In genomic region chr15:85966032-85966431, GRCm38 (mm10) we compare ENCODE assay signal across 24 mouse cellular contexts.
"Had no signal": no experiment of that assay in that cellular context is flagged by ENCODE, and none has a peak within 500 bp of the region (broad histone marks: within the 10 kb centered on the region; RNA-seq: fewer than 3 reads in every experiment).

No protein-coding gene starts in this region.

- H3K9ac ChIP-seq: limb, embryonic 13.5 days; liver, embryonic 12.5 days; liver, embryonic 15.5 days; lung, embryonic 15.5 days; neural tube, embryonic 12.5 days; neural tube, embryonic 15.5 days; stomach, embryonic 15.5 days had no signal

- DNase-seq: kidney, postnatal 25 days; layer of hippocampus, adult 9-11 months; liver; lung, adult 18-20 months; lung, postnatal 10 days; lung, postnatal 36 days; midbrain, embryonic 14.5 days; right cerebral cortex, adult 18-20 months; right cerebral cortex, postnatal 14 days; right cerebral cortex, postnatal 4 days; thymus, adult 2 months; thymus, postnatal 14 days had no signal

- H3K27me3 ChIP-seq: limb, embryonic 13.5 days; liver, embryonic 15.5 days; lung, embryonic 15.5 days; neural tube, embryonic 12.5 days; neural tube, embryonic 15.5 days; stomach, embryonic 15.5 days had no signal

- ATAC-seq: liver, embryonic 12.5 days had no signal

- H3K27ac ChIP-seq: kidney, postnatal 0 days; layer of hippocampus, adult 2 months; limb, embryonic 10.5 days; limb, embryonic 13.5 days; liver, embryonic 12.5 days; liver, embryonic 15.5 days; lung, embryonic 15.5 days; neural tube, embryonic 12.5 days; neural tube, embryonic 15.5 days; stomach, embryonic 15.5 days had no signal

- H3K9me3 ChIP-seq: limb, embryonic 10.5 days; limb, embryonic 13.5 days; liver, embryonic 12.5 days; liver, embryonic 15.5 days; lung, embryonic 15.5 days; megakaryocyte, embryonic 14.5 days; neural tube, embryonic 12.5 days; neural tube, embryonic 15.5 days; stomach, embryonic 15.5 days had no signal

- H3K36me3 ChIP-seq: limb, embryonic 10.5 days; limb, embryonic 13.5 days; liver, embryonic 12.5 days; liver, embryonic 15.5 days; lung, embryonic 15.5 days; neural tube, embryonic 15.5 days; stomach, embryonic 15.5 days had no signal

- H3K4me3 ChIP-seq: layer of hippocampus, adult 2 months; limb, embryonic 10.5 days; limb, embryonic 13.5 days; liver, embryonic 12.5 days; liver, embryonic 15.5 days; lung, embryonic 15.5 days; megakaryocyte, embryonic 14.5 days; neural tube, embryonic 12.5 days; neural tube, embryonic 15.5 days; stomach, embryonic 15.5 days had no signal

- H3K4me2 ChIP-seq: limb, embryonic 13.5 days; liver, embryonic 12.5 days; liver, embryonic 15.5 days; lung, embryonic 15.5 days; midbrain, embryonic 11.5 days; neural tube, embryonic 12.5 days; neural tube, embryonic 15.5 days; stomach, embryonic 15.5 days had no signal
